Mouse (Mus musculus): ENCODE results near the gene Nup210l. TPM values are rescaled to one million over a fixed set of nuclear protein-coding genes. Genes with fewer than 3 reads are reported as not detected.
"Not testable (repeated sequence)": the region's sequence is repeated elsewhere in the genome, so short reads cannot be mapped to it uniquely, and the experiment has no call there.

The Nup210l gene
- polyA plus RNA-seq, 1 experiment from 2014 or later: 0.63 TPM

DNA sequence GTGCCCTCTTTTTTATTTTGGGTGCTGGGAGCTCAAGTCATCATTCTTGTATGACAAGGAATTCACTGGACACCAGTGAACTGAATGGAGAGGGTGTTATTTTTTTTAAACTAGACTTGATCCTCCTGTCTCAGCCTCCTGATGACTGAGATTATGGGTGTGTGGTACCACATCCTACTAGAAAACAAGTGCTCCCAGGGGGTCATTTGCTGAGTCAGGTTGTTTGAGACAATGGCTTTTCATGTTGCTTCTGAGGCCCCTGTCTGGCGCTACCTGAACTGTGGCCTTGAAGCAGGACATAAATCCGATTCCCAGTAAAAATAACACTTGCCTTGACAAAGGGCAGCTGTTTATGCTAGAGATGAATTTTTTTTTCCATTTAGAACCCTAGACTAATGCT is 756 bp upstream of the Nup210l start:
- no peak for DNase-seq (ENCODE audit: low spot score)
- Histone ChIP-seq H3K9me3 (replicated peaks) (no peaks in the 10 kb centered on the region), H3K4me1 (no peaks in the 10 kb centered on the region), H3K27ac (no peak overlapping the region), H3K27me3 (ENCODE audit: low read depth, poor library complexity, severe bottlenecking) (no peaks in the 10 kb centered on the region), H3K36me3 (peaks cover 48% of the 10 kb centered on the region), H3K4me3 (no peak overlapping the region)
- 91% methylated on average over 2 of the region's 2 CpGs for WGBS

DNA sequence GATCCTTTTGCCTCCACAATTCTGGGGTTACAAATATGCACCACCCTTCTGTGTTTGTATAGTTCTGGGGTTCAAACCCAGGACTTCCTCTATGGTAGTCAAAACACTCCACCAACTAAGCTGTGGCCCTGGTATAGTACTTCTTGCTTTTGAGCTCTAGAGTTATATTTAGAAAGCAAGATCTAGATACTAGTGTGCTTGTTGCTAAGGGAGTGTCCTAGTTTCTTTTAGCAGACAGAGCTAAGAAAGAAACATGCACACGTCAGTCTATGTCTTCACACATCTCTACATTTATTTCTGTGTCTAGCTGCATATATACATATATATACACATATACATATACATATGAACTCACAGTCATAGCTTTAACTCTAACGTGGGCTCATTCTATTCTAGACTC is 7.8 kb downstream of the Nup210l start:
- H3K4me3 ChIP-seq: no peak overlapping the region
- H3K27me3 ChIP-seq (ENCODE audit: low read depth, poor library complexity, severe bottlenecking): no peaks in the 10 kb centered on the region
- no peak overlapping the region for H3K27ac ChIP-seq
- 83% methylated on average over 2 of the region's 2 CpGs for whole genome bisulfite sequencing
- no peaks in the 10 kb centered on the region for H3K4me1 ChIP-seq
- DNase-seq (ENCODE audit: low spot score): no peak
- no peaks in the 10 kb centered on the region for H3K36me3 ChIP-seq
- H3K9me3 ChIP-seq (replicated peaks): no peaks in the 10 kb centered on the region

GRCm38 (mm10) chr3:90114342-90114741 is 10.4 kb downstream of the Nup210l start:
- Histone ChIP-seq H3K4me1 (no peaks in the 10 kb centered on the region), H3K4me3 (no peak overlapping the region), H3K27ac (no peak overlapping the region), H3K9me3 (replicated peaks) (no peaks in the 10 kb centered on the region), H3K36me3 (no peaks in the 10 kb centered on the region), H3K27me3 (ENCODE audit: low read depth, poor library complexity, severe bottlenecking) (no peaks in the 10 kb centered on the region)
- DNase-seq (ENCODE audit: low spot score): no peak
- WGBS: 87% methylated on average over 2 of the region's 2 CpGs

- H3K4me3 ChIP-seq: no peak overlapping the region
- H3K27ac ChIP-seq: no peak overlapping the region
- no peaks in the 10 kb centered on the region for H3K9me3 ChIP-seq (replicated peaks)
- no peaks in the 10 kb centered on the region for H3K4me1 ChIP-seq
- H3K36me3 ChIP-seq: no peaks in the 10 kb centered on the region
- no peaks in the 10 kb centered on the region for H3K27me3 ChIP-seq (ENCODE audit: low read depth, poor library complexity, severe bottlenecking)
- 87% methylated on average over 3 of the region's 3 CpGs for WGBS
- DNase-seq (ENCODE audit: low spot score): no peak
Measured at GRCm38 (mm10) chr3:90115526-90115925, 11.6 kb downstream of the Nup210l start.

DNA sequence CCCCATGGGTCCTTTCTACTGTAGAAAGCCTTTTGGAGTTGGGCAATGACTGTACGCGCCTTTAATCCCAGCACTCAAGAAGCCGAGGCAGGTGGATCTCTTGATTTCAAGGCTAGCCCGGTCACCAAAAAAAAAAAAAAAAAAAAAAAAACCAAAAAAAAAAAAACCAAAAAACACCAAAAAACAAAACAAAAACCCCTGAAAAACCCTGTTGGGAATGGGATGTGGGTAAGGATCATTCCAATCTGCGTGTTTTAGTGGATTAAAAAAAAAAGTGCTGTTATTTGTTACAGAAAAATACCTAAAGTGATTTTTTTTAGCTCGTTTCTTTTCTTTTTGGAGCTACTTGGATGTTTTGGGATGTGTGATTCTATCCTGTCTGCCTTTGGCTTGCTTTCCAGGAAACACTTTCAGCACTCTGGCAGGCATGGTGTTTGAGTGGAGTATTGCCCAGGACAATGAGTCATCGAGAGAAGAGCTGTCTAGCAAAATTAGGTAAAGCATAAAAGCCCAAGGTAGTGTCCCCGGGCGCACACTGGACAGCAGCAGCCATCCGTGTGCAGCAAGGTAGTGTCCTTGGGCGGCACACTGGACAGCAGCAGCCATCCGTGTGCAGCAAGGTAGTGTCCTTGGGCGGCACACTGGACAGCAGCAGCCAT is 14.3 kb downstream of the Nup210l start:
- Histone ChIP-seq H3K27ac (no peak overlapping the region), H3K36me3 (no peaks in the 10 kb centered on the region), H3K9me3 (replicated peaks) (no peaks in the 10 kb centered on the region), H3K4me1 (no peaks in the 10 kb centered on the region), H3K27me3 (ENCODE audit: low read depth, poor library complexity, severe bottlenecking) (no peaks in the 10 kb centered on the region), H3K4me3 (no peak overlapping the region)
- no peak for DNase-seq (ENCODE audit: low spot score)
- 92% methylated on average over 13 of the region's 13 CpGs for WGBS

DNA sequence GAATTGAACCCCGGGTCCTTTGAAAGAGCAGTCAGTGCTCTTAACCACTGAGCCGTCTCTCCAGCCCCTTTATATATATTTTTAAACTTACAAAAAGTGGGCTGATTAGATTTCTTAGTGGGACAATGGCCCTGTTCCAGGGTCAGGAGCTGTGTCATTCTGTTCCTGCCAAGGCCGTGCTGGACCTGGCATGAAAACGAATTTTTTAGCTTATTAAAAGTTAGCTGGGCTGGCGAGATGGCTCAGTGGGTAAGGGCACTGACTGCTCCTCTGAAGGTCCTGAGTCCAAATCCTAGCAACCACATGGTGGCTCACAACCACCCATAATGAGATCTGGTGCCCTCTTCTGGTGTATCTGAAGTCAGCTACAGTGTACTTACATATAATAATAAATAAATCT is 18.1 kb downstream of the Nup210l start:
- H3K4me3 ChIP-seq; H3K36me3 ChIP-seq; H3K4me1 ChIP-seq; H3K9me3 ChIP-seq (replicated peaks); H3K27ac ChIP-seq; H3K27me3 ChIP-seq (ENCODE audit: low read depth, poor library complexity, severe bottlenecking); DNase-seq (ENCODE audit: low spot score): not testable (repeated sequence)
- 85% methylated on average over 5 of the region's 5 CpGs for WGBS

DNA sequence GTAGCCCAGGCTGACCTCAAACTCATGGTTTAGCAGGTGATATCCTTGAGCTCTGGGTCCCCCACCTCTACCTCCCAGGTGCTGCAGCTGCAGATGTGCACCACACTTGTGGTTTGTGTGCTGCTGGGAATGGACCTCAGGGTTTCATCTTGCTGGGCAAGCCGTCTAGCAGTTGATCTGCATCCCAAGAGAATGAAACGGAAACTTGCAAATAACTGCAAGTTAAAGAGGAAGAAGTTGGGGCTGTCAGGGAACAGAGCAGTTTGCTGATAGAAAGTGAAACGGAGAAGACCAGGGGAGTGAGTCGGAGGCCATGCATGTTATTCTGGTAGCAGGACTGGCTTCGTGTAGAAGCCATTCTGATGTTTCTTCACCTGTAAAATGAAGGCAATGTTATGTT is 21.8 kb downstream of the Nup210l start:
- Histone ChIP-seq H3K4me1 (no peaks in the 10 kb centered on the region), H3K27ac (no peak overlapping the region), H3K9me3 (replicated peaks) (no peaks in the 10 kb centered on the region), H3K4me3 (no peak overlapping the region), H3K36me3 (no peaks in the 10 kb centered on the region), H3K27me3 (ENCODE audit: low read depth, poor library complexity, severe bottlenecking) (no peaks in the 10 kb centered on the region)
- WGBS: 80% methylated on average over 5 of the region's 5 CpGs
- DNase-seq (ENCODE audit: low spot score): no peak

DNA sequence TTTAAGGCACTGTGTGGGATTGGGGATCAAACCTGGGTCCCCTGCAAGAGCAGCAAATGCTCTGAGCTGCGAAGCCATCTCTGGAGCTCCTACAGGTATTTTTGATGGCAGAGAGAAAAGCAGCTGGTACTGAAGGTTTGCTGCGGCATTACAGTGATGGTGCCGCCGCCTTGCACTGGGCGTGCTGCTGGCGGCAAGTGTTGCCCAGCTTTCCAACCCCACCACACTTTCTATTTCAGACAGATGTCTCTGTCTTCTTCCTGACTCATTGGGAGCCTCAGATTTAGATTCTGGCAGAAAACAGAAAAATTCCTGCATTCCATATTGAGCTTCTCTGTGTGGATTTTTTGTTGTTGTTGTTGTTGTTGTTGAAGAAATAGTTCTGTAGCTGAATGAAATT is 23.9 kb downstream of the Nup210l start:
- WGBS: 93% methylated on average over 6 of the region's 6 CpGs
- H3K4me3 ChIP-seq: no peak overlapping the region
- H3K36me3 ChIP-seq: no peaks in the 10 kb centered on the region

GRCm38 (mm10) chr3:90132745-90133144 is 28.8 kb downstream of the Nup210l start:
- Histone ChIP-seq H3K4me1 (peaks cover 13% of the 10 kb centered on the region), H3K27me3 (ENCODE audit: low read depth, poor library complexity, severe bottlenecking) (no peaks in the 10 kb centered on the region), H3K4me3 (no peak overlapping the region), H3K36me3 (no peaks in the 10 kb centered on the region), H3K27ac (no peak overlapping the region), H3K9me3 (replicated peaks) (no peaks in the 10 kb centered on the region)
- WGBS: 81% methylated on average over 3 of the region's 3 CpGs
- no peak for DNase-seq (ENCODE audit: low spot score)

More for the DNA sequence above, 23.9 kb downstream of the Nup210l start:
- Histone ChIP-seq H3K27me3 (ENCODE audit: low read depth, poor library complexity, severe bottlenecking) (no peaks in the 10 kb centered on the region), H3K9me3 (replicated peaks) (no peaks in the 10 kb centered on the region), H3K27ac (no peak overlapping the region), H3K4me1 (no peaks in the 10 kb centered on the region)
- DNase-seq (ENCODE audit: low spot score): no peak

GRCm38 (mm10) chr3:90133331-90133730 is 29.4 kb downstream of the Nup210l start:
- Histone ChIP-seq H3K27ac (no peak overlapping the region), H3K4me1 (peaks cover 13% of the 10 kb centered on the region), H3K27me3 (ENCODE audit: low read depth, poor library complexity, severe bottlenecking) (no peaks in the 10 kb centered on the region), H3K9me3 (replicated peaks) (no peaks in the 10 kb centered on the region), H3K36me3 (no peaks in the 10 kb centered on the region), H3K4me3 (no peak overlapping the region)
- WGBS: 94% methylated on average over 1 of the region's 1 CpGs
- no peak for DNase-seq (ENCODE audit: low spot score)

- Histone ChIP-seq H3K4me1 (peaks cover 13% of the 10 kb centered on the region), H3K4me3 (no peak overlapping the region), H3K27ac (no peak overlapping the region), H3K9me3 (replicated peaks) (no peaks in the 10 kb centered on the region), H3K27me3 (ENCODE audit: low read depth, poor library complexity, severe bottlenecking) (no peaks in the 10 kb centered on the region), H3K36me3 (no peaks in the 10 kb centered on the region)
- WGBS: 10% methylated on average over 3 of the region's 3 CpGs
- no peak for DNase-seq (ENCODE audit: low spot score)
Measured at GRCm38 (mm10) chr3:90134483-90134882, 30.6 kb downstream of the Nup210l start.

DNA sequence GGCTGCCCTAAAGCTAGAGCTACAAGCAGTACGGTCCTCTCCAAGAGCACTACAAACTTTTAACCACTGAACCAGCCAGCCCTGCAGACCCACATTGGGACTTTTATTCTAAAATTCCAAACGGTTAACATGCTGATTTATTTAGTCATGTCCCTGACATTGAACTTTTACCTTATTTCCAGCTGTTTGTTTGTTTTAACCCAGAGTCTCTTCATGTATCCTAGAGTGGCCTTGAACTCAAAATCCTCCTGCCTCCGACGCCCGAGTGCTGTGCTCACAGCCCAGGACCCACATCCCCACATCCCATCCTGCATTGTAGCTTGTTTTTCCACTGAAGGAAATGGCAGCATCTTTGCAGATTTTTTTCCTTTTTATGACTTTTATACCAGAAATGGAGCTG is 31.1 kb downstream of the Nup210l start:
- no peaks in the 10 kb centered on the region for H3K27me3 ChIP-seq (ENCODE audit: low read depth, poor library complexity, severe bottlenecking)
- no peaks in the 10 kb centered on the region for H3K9me3 ChIP-seq (replicated peaks)
- no peak overlapping the region for H3K4me3 ChIP-seq
- no peaks in the 10 kb centered on the region for H3K36me3 ChIP-seq
- WGBS: 78% methylated on average over 5 of the region's 5 CpGs
- H3K27ac ChIP-seq: no peak overlapping the region
- no peak for DNase-seq (ENCODE audit: low spot score)
- peaks cover 13% of the 10 kb centered on the region for H3K4me1 ChIP-seq

- peaks cover 13% of the 10 kb centered on the region for H3K4me1 ChIP-seq
- no peaks in the 10 kb centered on the region for H3K9me3 ChIP-seq (replicated peaks)
- H3K27ac ChIP-seq: no peak overlapping the region
- 39% methylated on average over 13 of the region's 13 CpGs for WGBS
- no peak for DNase-seq (ENCODE audit: low spot score)
- H3K36me3 ChIP-seq: no peaks in the 10 kb centered on the region
- no peak overlapping the region for H3K4me3 ChIP-seq
- no peaks in the 10 kb centered on the region for H3K27me3 ChIP-seq (ENCODE audit: low read depth, poor library complexity, severe bottlenecking)
Measured at GRCm38 (mm10) chr3:90136660-90137059, 32.7 kb downstream of the Nup210l start.

GRCm38 (mm10) chr3:90137606-90138005 is 33.7 kb downstream of the Nup210l start:
- no peaks in the 10 kb centered on the region for H3K36me3 ChIP-seq
- H3K27me3 ChIP-seq (ENCODE audit: low read depth, poor library complexity, severe bottlenecking): no peaks in the 10 kb centered on the region
- H3K27ac ChIP-seq: no peak overlapping the region
- DNase-seq (ENCODE audit: low spot score): no peak
- no peaks in the 10 kb centered on the region for H3K9me3 ChIP-seq (replicated peaks)
- no peak overlapping the region for H3K4me3 ChIP-seq
- no CpG with 5 or more reads among the region's 1 CpGs for WGBS
- peaks cover 13% of the 10 kb centered on the region for H3K4me1 ChIP-seq

All from limb, embryonic 10.5 days (tissue).